Mouse (Mus musculus): Measurements from ENCODE around the gene Nosip. TPM values are rescaled to one million over a fixed set of nuclear protein-coding genes. Genes with fewer than 3 reads are reported as not detected.
A peak's percentile ranks its signal among the peaks of the same experiment; 100 is the strongest.

The Nosip gene
- 12.5 and 14.9 TPM in 2 replicates for polyA plus RNA-seq (2012)

- TF ChIP-seq GATA1 (IDR thresholded peaks at IDR 0.05; ENCODE audit: low read length) (no peak), TAL1 (IDR thresholded peaks at IDR 0.05; ENCODE audit: low read length) (no peak)
- peak within 1 kb of the TSS; percentile 72 for H3K4me3 ChIP-seq (replicated peaks)
- peaks cover 10% of the 10 kb centered on the region for H3K36me3 ChIP-seq (ENCODE audit: control insufficient read depth)
- H3K9me3 ChIP-seq (ENCODE audit: control insufficient read depth, low read length) = no peaks in the 10 kb centered on the region
- H3K4me1 ChIP-seq (ENCODE audit: control insufficient read depth) = peaks cover 54% of the 10 kb centered on the region
- H3K27me3 ChIP-seq (ENCODE audit: control insufficient read depth) = no peaks in the 10 kb centered on the region
Measured at GRCm38 (mm10) chr7:45062239-45062835, at the start of gene Nosip, which contains the start of gene Prrg2. Gene Nosip, plus strand, starts transcription at chr7:45062429. Gene Prrg2, minus strand, starts transcription at chr7:45062677.

- TF ChIP-seq GATA1 (IDR thresholded peaks at IDR 0.05; ENCODE audit: low read length) (no peak), TAL1 (IDR thresholded peaks at IDR 0.05; ENCODE audit: low read length) (no peak)
- Histone ChIP-seq H3K27me3 (ENCODE audit: control insufficient read depth) (no peaks in the 10 kb centered on the region; the same call in 1 of the 2 replicates), H3K4me1 (ENCODE audit: control insufficient read depth) (peaks cover 73% of the 10 kb centered on the region), H3K4me3 (replicated peaks) (no peak overlapping the region), H3K36me3 (ENCODE audit: control insufficient read depth) (peaks cover 65% of the 10 kb centered on the region), H3K9me3 (ENCODE audit: control insufficient read depth, low read length) (peaks cover 7% of the 10 kb centered on the region)
Measured at GRCm38 (mm10) chr7:45012824-45013223, 49.4 kb upstream of the Nosip start.

DNA sequence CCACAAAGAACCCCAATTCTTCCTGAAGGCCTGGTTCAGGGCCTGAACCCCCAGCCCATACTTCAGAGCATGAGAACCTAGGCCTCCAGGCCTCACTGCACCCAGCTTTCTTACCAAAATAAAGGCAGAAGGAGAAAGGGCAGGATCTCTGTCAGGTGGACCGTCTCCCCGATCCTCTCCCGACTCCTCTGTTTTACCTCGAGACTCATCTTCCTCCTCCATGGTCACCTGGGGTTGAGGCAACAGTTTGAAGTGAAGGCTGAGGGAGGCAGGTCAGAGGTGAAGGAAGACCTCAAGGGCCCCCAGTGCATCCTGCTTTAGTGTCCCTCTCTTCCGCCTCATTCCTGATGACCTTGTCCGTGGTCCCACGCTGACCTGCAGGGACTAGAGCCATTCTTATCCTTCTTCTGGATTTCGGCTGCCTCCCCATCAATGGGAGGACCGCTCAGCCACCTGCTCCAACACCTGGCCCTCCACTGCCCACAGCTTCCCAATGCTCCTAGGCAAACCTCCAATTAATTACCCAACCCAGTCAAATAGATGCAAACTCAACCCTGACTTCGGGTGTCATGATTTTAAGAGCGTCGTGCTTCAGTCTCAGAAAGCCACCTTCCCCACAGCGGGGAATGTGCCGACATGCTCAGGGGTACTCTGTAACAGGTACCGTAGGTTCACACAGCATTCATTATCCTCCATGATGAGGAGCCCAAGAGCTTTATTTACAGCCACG, 48.7 kb upstream of the Nosip start:
- H3K36me3 ChIP-seq (ENCODE audit: control insufficient read depth) = peaks cover 58% of the 10 kb centered on the region
- H3K4me1 ChIP-seq (ENCODE audit: control insufficient read depth) = peaks cover 80% of the 10 kb centered on the region

GRCm38 (mm10) chr7:45014096-45014451, 48.2 kb upstream of the Nosip start:
- no peaks in the 10 kb centered on the region for H3K9me3 ChIP-seq (ENCODE audit: control insufficient read depth, low read length)
- TF ChIP-seq TAL1 (IDR thresholded peaks at IDR 0.05; ENCODE audit: low read length) (no peak), GATA1 (IDR thresholded peaks at IDR 0.05; ENCODE audit: low read length) (no peak)
- peaks cover 53% of the 10 kb centered on the region for H3K36me3 ChIP-seq (ENCODE audit: control insufficient read depth)
- H3K4me1 ChIP-seq (ENCODE audit: control insufficient read depth) = peaks cover 84% of the 10 kb centered on the region
- peaks cover 12% of the 10 kb centered on the region for H3K27me3 ChIP-seq (ENCODE audit: control insufficient read depth)
- H3K4me3 ChIP-seq (replicated peaks) = peak overlapping the region; percentile 8

More for the DNA sequence above, 48.7 kb upstream of the Nosip start:
- Histone ChIP-seq H3K4me3 (replicated peaks) (peak overlapping the region; percentile 8), H3K27me3 (ENCODE audit: control insufficient read depth) (peaks cover 7% of the 10 kb centered on the region), H3K9me3 (ENCODE audit: control insufficient read depth, low read length) (peaks cover under 1% of the 10 kb centered on the region)
- TF ChIP-seq GATA1 (IDR thresholded peaks at IDR 0.05; ENCODE audit: low read length) (no peak), TAL1 (IDR thresholded peaks at IDR 0.05; ENCODE audit: low read length) (no peak)

GRCm38 (mm10) chr7:45015344-45015956, 46.8 kb upstream of the Nosip start:
- Histone ChIP-seq H3K27me3 (ENCODE audit: control insufficient read depth) (peaks cover 26% of the 10 kb centered on the region), H3K9me3 (ENCODE audit: control insufficient read depth, low read length) (no peaks in the 10 kb centered on the region), H3K36me3 (ENCODE audit: control insufficient read depth) (peaks cover 39% of the 10 kb centered on the region), H3K4me1 (ENCODE audit: control insufficient read depth) (peaks cover 74% of the 10 kb centered on the region), H3K4me3 (replicated peaks) (peak overlapping the region; percentile 87)
- no peak for TF ChIP-seq GATA1 (IDR thresholded peaks at IDR 0.05; ENCODE audit: low read length)
- TF ChIP-seq TAL1 (IDR thresholded peaks at IDR 0.05; ENCODE audit: low read length) = no peak

GRCm38 (mm10) chr7:45015957-45016612, 46.1 kb upstream of the Nosip start, which contains the start of gene Scaf1:
Gene Scaf1, minus strand, starts transcription at chr7:45016363.
- TF ChIP-seq TAL1 (IDR thresholded peaks at IDR 0.05; ENCODE audit: low read length) (no peak), GATA1 (IDR thresholded peaks at IDR 0.05; ENCODE audit: low read length) (no peak)
- Histone ChIP-seq H3K4me1 (ENCODE audit: control insufficient read depth) (peaks cover 73% of the 10 kb centered on the region), H3K4me3 (replicated peaks) (peak within 1 kb of the TSS; percentile 87), H3K36me3 (ENCODE audit: control insufficient read depth) (peaks cover 33% of the 10 kb centered on the region), H3K27me3 (ENCODE audit: control insufficient read depth) (peaks cover 32% of the 10 kb centered on the region), H3K9me3 (ENCODE audit: control insufficient read depth, low read length) (no peaks in the 10 kb centered on the region)

DNA sequence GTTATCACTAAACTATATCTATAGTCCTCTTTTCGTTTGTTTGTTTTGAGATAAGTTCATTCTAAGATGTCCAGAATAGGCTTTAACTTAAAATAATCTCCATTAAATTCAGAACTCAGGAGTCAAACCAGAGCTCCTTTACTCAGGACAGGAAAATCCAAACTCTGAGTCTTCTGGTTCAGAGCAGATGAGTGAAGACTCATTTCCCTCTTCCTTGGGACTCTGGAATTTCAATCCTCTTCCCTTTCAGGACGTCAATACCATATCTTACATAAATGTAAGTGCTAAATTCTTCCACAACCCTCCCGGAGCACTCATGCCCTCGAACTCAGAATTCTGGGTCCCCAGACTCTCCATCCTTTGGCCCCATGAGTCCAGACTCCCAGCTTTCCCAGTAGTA, 45.5 kb upstream of the Nosip start:
- Histone ChIP-seq H3K36me3 (ENCODE audit: control insufficient read depth) (peaks cover 26% of the 10 kb centered on the region), H3K4me3 (replicated peaks) (peak overlapping the region; percentile 87), H3K4me1 (ENCODE audit: control insufficient read depth) (peaks cover 68% of the 10 kb centered on the region), H3K9me3 (ENCODE audit: control insufficient read depth, low read length) (no peaks in the 10 kb centered on the region), H3K27me3 (ENCODE audit: control insufficient read depth) (peaks cover 38% of the 10 kb centered on the region)
- no peak for TF ChIP-seq TAL1 (IDR thresholded peaks at IDR 0.05; ENCODE audit: low read length)
- TF ChIP-seq GATA1 (IDR thresholded peaks at IDR 0.05; ENCODE audit: low read length) = no peak

GRCm38 (mm10) chr7:45017242-45018061, 44.8 kb upstream of the Nosip start, which contains the start of gene Rras:
Gene Rras, plus strand, starts transcription at chr7:45017961.
- TF ChIP-seq GATA1 (IDR thresholded peaks at IDR 0.05; ENCODE audit: low read length) (0 out of 2 replicates have a peak, but pooled peaks have one; percentile 21), TAL1 (IDR thresholded peaks at IDR 0.05; ENCODE audit: low read length) (no peak)
- peaks cover 39% of the 10 kb centered on the region for H3K27me3 ChIP-seq (ENCODE audit: control insufficient read depth)
- peak within 1 kb of the TSS; percentile 87 for H3K4me3 ChIP-seq (replicated peaks)
- peaks cover 61% of the 10 kb centered on the region for H3K4me1 ChIP-seq (ENCODE audit: control insufficient read depth)
- no peaks in the 10 kb centered on the region for H3K9me3 ChIP-seq (ENCODE audit: control insufficient read depth, low read length)
- H3K36me3 ChIP-seq (ENCODE audit: control insufficient read depth) = peaks cover 20% of the 10 kb centered on the region
